Mouse (Mus musculus) left cerebral cortex, postnatal 25 days (tissue): ENCODE measurements at regions not wholly inside any gene's neighbourhood (a gene's known extent, or its start where the extent isn't known, plus 50 kb on each side); places are given as distances from the start of the nearest gene placed in this dataset.

Experiments
- DNase-seq, 2 experiments: peaks; one replicate each; pipeline ENCODE4 v3.0.0; 2022; ENCODE audit warnings: low spot score in 2 of 2, mixed read lengths in 1 of 2
- intact Hi-C: fragments of 180-260 bp; cut with DNase I; formaldehyde crosslinking; loops from one replicate; pipeline ENCODE4 v1.15.1; 2025

- intact Hi-C loops = no loop called here
These were observed 139.8 kb upstream of the Egln3 start for GRCm38 (mm10) chr12:54343493-54343892.

GRCm38 (mm10) chr12:54335509-54335908 is 131.8 kb upstream of the Egln3 start:
- intact Hi-C loops = no loop called here
- DNase-seq = no peak

More at GRCm38 (mm10) chr12:54343493-54343892, 139.8 kb upstream of the Egln3 start:
- no peak for DNase-seq

DNA sequence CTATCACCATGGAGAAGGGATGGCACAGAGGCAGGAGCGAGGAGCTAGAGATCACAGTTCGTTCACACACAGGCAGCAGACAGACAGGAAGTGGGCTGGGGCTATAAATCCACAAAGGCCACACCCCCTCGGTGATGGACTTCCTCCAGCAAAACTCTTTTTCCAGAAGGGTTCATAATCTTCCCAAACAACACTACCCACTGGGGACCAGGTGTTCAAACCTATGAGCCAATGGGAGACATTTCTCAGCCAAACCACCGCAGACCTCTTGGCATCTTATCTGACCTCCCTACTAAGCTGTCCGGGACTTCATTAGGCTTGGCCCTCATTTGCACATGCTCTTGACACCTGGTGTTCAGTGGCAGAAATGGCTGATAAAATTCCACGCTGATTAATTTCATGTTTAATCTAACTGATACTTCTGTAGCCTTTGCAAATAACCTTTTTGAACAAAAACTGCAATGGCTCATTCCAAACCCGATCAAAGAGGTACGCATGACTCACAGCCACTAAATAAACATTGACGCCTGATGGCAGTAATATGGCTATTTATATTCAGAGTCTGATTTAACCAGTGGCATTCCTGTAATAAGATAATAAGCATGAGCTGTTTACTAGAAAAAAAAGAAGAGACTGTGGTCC is 131.0 kb upstream of the Egln3 start:
- intact Hi-C loops = no loop called here
- no peak for DNase-seq

DNA sequence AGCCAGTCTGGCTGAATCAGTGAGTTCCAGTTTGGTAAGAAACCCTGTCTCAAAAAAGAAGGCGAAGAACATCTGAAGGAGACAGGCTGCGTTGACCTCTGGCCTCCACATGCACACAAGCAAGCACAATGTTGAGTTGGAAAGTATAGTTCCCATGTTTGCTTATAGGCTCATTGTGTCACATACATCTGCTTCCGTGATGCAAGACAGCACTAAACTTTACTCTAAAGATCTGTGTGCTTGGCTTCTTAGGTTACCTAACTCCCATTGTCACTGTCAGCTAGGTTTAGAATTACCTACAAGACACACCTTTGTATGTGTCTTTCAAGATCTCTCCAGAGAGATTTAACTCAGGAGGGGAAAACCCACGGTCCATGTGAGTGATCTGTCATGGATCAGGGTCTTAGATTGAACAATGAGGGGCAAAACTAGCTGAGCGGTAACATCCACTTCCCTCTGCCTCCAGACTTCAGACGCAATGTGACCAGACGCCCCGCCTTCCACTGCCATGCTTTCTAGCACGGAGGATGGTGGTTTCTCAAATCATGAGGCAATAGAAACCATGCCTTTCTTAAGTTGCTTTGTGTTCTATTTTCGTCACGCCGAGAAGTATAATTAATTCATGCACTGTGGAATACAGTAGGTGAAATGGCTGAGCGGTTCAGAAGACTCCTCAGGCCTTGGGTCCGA is 130.1 kb upstream of the Egln3 start:
- no peak for DNase-seq
- intact Hi-C loops = no loop called here

- intact Hi-C loops = no loop called here
- peak in 1 of 2 experiments; percentile 38 for DNase-seq
These were observed 123.8 kb upstream of the Egln3 start for GRCm38 (mm10) chr12:54327483-54327882.

GRCm38 (mm10) chr12:54326571-54326970 is 122.9 kb upstream of the Egln3 start:
- intact Hi-C loops = no loop called here
- no peak for DNase-seq

DNA sequence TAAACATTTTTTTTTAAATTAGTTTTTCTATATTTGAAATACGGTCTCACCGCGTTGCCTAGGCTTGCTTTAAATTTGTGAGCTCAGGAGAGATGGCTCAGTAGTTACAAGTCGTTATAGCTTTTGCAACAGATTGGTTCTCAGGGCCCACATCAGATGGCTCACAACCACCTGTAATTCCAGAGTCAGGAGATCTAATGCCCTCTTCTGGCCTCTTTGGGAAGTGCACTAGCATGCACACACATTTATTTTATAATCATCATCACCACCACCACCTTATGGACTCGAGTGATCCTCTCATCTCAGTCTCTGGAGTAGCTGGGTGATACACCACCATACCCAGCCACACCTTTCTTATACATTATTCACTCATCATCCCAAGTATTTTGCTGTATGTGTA is 116.9 kb upstream of the Egln3 start:
- no peak for DNase-seq
- intact Hi-C loops = no loop called here

- DNase-seq = no peak
- intact Hi-C loops = no loop called here
These were observed 113.4 kb upstream of the Egln3 start for GRCm38 (mm10) chr12:54316980-54317471.

GRCm38 (mm10) chr12:54316066-54316567 is 112.5 kb upstream of the Egln3 start:
- DNase-seq = no peak
- intact Hi-C loops = no loop called here

GRCm38 (mm10) chr12:54314153-54314552 is 110.5 kb upstream of the Egln3 start:
- DNase-seq = no peak
- intact Hi-C loops = no loop called here

GRCm38 (mm10) chr12:54313211-54313845 is 109.7 kb upstream of the Egln3 start:
- intact Hi-C loops = no loop called here
- peak; percentile 34 to 68 for DNase-seq

- intact Hi-C loops = no loop called here
- no peak for DNase-seq
These were observed 109.0 kb upstream of the Egln3 start for GRCm38 (mm10) chr12:54312522-54313210.

DNA sequence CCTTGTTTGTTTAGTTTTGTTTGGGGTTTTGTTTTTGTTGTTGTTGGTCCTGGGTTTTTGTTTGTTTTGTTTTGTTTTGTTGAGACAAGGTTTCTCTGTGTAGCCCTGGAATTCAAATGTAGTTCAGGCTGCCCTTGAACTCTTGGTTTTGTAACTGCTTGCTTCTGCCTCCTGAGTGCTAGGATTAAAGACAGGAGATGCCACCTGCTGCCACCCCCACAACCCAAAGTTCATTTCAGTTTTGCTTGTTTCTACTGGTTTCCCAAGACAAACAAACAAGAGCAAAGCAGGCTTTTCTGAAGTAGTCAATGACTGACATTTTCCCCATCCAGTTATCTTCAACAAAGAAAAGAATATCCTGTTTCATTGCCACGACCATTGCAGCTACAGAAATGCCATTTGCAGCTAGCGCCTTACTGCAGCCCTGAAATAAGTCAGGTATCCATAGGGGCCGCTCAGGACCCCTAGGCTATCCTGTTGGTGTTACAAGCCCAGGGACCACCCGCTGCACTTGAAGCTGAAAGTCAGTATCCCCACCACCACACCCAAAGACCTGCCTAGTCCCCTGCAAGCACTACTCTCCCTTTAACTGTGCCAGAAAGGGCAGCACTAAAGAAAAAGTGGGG is 108.3 kb upstream of the Egln3 start:
- intact Hi-C loops = no loop called here

GRCm38 (mm10) chr12:54309874-54310273 is 106.2 kb upstream of the Egln3 start:
- intact Hi-C loops = no loop called here
- DNase-seq = no peak

More for the DNA sequence above, 108.3 kb upstream of the Egln3 start:
- no peak for DNase-seq

- intact Hi-C loops = no loop called here
- no peak for DNase-seq
These were observed 105.6 kb upstream of the Egln3 start for GRCm38 (mm10) chr12:54309219-54309618.

- intact Hi-C loops = no loop called here
- no peak for DNase-seq
These were observed 101.5 kb upstream of the Egln3 start for GRCm38 (mm10) chr12:54305135-54305630.

GRCm38 (mm10) chr12:54303746-54304145 is 100.1 kb upstream of the Egln3 start:
- intact Hi-C loops = no loop called here
- no peak for DNase-seq

DNA sequence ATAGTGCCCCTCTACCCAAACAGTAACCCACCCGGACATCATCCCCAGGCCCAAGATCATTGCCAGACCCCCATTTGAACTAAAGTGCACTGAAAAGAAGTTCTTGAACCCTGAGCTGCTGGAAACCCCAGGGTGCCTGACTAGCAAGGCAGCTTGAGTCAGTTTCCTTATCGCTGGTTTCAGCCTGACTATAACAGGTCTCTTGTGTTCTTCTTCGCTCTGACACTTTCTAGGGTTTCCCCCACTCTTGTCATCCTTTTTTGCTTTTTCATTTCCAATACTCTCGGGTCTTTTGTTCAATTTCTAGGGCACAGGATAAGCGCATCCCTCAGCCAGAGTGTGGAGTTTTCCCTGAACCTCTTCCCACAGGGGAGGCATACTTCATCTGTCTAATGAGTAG is 95.8 kb upstream of the Egln3 start:
- DNase-seq = no peak

DNA sequence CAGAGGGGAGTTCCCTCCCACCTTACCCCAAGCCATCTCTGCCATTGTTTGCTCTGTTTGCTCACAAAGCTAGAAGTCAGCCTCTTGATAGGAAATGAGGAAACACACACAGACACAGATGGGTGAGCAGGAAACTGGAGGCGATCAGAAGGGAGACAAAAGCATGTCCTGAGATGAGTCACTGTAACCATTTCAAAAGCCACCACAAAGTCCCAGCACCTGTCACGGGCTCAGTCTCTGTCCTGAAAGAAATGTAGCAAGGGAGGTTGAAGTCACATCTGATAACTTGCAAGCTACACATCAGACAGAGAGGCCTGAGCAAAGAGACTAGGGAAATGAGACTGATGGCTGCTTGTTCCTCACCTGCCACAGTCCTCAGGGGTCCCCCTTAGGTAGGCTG is 89.6 kb upstream of the Egln3 start:
- intact Hi-C loops = no loop called here
- no peak for DNase-seq

More for the DNA sequence above, 95.8 kb upstream of the Egln3 start:
- intact Hi-C loops = no loop called here
